Mouse (Mus musculus): ENCODE results near the gene Ubxn1. TPM values are rescaled to one million over a fixed set of nuclear protein-coding genes. Genes with fewer than 3 reads are reported as not detected.

The Ubxn1 gene
- polyA plus RNA-seq, 2 experiments: 127 to 154 TPM

- no peaks in the 10 kb centered on the region for H3K9me3 ChIP-seq (ENCODE audit: control insufficient read depth, low read length)
- no peak overlapping the region for H3K4me2 ChIP-seq (replicated peaks; ENCODE audit: low read depth, low read length, severe bottlenecking)
- no peak overlapping the region for H3K4me3 ChIP-seq (replicated peaks; ENCODE audit: low read length)
- no peak for DNase-seq (ENCODE audit: low spot score)
- H3K27ac ChIP-seq (replicated peaks; ENCODE audit: low read depth, low read length): no peak overlapping the region
- WGBS: 94% methylated on average over 7 of the region's 7 CpGs
- H3K9ac ChIP-seq (ENCODE audit: low read depth, low read length, severe bottlenecking): no peak overlapping the region
- H3K36me3 ChIP-seq (ENCODE audit: control insufficient read depth, insufficient read depth, low read length): peaks cover 41% of the 10 kb centered on the region
- peaks cover 8% of the 10 kb centered on the region; the same call in 1 of the 2 replicates for H3K4me1 ChIP-seq (ENCODE audit: control insufficient read depth, insufficient read depth, low read length)
- H3K27me3 ChIP-seq (ENCODE audit: control insufficient read depth, insufficient read depth, low read length): no peaks in the 10 kb centered on the region
- ATAC-seq (ENCODE audit: low FRiP score, low read depth): no peak
- TF ChIP-seq POLR2A (IDR thresholded peaks at IDR 0.05; ENCODE audit: borderline replicate concordance, extremely low read depth, insufficient read depth, insufficient read length): no peak
Measured at GRCm38 (mm10) chr19:8875031-8875430, 3.7 kb downstream of the Ubxn1 start.

DNA sequence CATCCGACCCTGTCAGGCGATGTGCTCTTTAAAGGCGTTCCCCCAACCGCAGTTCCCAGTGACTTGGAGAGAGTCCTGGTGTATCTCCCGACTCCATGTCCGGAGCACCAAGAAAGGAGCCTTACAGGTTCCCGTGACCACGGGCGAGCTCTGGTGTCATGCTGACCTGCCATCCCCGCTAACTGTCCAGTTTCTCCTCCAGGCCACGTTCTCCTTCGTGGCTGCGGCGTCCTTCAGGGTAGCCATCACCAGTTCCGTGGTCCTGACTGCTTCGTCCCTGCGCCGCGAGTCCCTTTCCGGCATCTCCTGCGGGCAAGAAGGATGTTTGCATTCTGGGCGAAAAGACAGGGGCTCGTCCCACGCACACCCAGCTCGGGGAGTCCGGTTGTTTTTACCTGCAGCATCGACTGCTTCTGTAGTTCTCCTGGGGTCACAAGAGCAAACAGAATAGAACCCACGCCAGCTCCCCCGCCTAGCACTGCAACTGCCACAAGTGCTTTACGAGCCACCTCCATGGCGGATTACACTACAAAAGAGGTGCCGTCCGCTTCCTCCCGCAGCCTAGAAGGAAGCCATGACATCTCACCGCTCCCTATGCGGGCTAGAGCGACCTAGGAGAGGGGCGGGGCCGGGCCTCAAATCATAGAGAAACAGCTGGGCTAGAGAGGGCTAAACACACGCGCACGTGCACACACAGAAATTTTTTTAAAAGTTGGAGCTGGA is 9.2 kb downstream of the Ubxn1 start, which contains the start of gene Uqcc3:
Gene Uqcc3, minus strand, starts transcription at position 613 of the 723 bp plus-strand sequence.
- H3K27ac ChIP-seq (replicated peaks; ENCODE audit: low read depth, low read length): peak within 1 kb of the TSS; percentile 75
- peak within 1 kb of the TSS; percentile 80 for H3K4me2 ChIP-seq (replicated peaks; ENCODE audit: low read depth, low read length, severe bottlenecking)
- H3K27me3 ChIP-seq (ENCODE audit: control insufficient read depth, insufficient read depth, low read length): no peaks in the 10 kb centered on the region
- H3K36me3 ChIP-seq (ENCODE audit: control insufficient read depth, insufficient read depth, low read length): peaks cover 20% of the 10 kb centered on the region
- ATAC-seq (ENCODE audit: low FRiP score, low read depth) (peak; percentile 95), DNase-seq (ENCODE audit: low spot score) (peak; percentile 91)
- H3K4me1 ChIP-seq (ENCODE audit: control insufficient read depth, insufficient read depth, low read length): peaks cover 5% of the 10 kb centered on the region; the same call in 1 of the 2 replicates
- H3K4me3 ChIP-seq (replicated peaks; ENCODE audit: low read length): peak within 1 kb of the TSS; percentile 71
- TF ChIP-seq POLR2A (IDR thresholded peaks at IDR 0.05; ENCODE audit: borderline replicate concordance, extremely low read depth, insufficient read depth, insufficient read length): peak; percentile 86; the same call in 1 of the 2 replicates
- WGBS: 2% methylated on average over 42 of the region's 42 CpGs
- H3K9me3 ChIP-seq (ENCODE audit: control insufficient read depth, low read length): no peaks in the 10 kb centered on the region
- peak within 1 kb of the TSS; percentile 83 for H3K9ac ChIP-seq (ENCODE audit: low read depth, low read length, severe bottlenecking)

GRCm38 (mm10) chr19:8881034-8881392 is 9.7 kb downstream of the Ubxn1 start:
- Histone ChIP-seq H3K27ac (replicated peaks; ENCODE audit: low read depth, low read length) (no peak overlapping the region; the same call in 1 of the 2 replicates), H3K36me3 (ENCODE audit: control insufficient read depth, insufficient read depth, low read length) (peaks cover 15% of the 10 kb centered on the region)
- 19% methylated on average over 3 of the region's 3 CpGs for WGBS

DNA sequence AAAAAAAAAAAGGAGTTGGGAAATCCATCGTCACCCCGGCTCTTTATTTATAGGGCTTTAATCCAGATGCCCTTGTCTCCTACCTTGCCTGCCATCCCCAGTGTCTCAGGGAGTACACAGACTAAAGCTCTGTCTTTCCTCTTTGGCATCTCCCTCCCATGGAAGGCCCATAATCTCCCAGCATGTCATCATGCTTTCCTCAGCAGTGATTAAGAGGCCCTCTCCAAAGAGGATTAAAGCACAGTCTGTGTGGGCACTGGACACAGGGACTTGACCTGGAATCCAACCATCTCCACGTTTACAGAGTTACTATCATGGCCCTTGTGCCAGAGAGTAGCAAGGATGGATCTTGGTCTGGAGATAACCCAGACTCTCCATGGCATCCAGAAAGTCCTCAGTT is 12.3 kb downstream of the Ubxn1 start, which contains the start of the genes Lbhd1 and Gm49403:
Gene Lbhd1, plus strand, starts transcription at position 117 of the 400 bp plus-strand sequence.
Gene Gm49403, plus strand, starts transcription at position 315 of the 400 bp plus-strand sequence.
- H3K4me1 ChIP-seq (ENCODE audit: control insufficient read depth, insufficient read depth, low read length): peaks cover 11% of the 10 kb centered on the region; the same call in 1 of the 2 replicates
- WGBS: 78% methylated on average over 3 of the region's 3 CpGs
- no peak within 1 kb of the TSS for H3K27ac ChIP-seq (replicated peaks; ENCODE audit: low read depth, low read length)
- H3K36me3 ChIP-seq (ENCODE audit: control insufficient read depth, insufficient read depth, low read length): 0 out of 2 replicates have a peak, but pooled peaks cover under 1% of the 10 kb centered on the region
- no peak for DNase-seq (ENCODE audit: low spot score)
- no peak within 1 kb of the TSS for H3K4me3 ChIP-seq (replicated peaks; ENCODE audit: low read length)
- H3K27me3 ChIP-seq (ENCODE audit: control insufficient read depth, insufficient read depth, low read length): no peaks in the 10 kb centered on the region
- no peak within 1 kb of the TSS for H3K4me2 ChIP-seq (replicated peaks; ENCODE audit: low read depth, low read length, severe bottlenecking)
- no peaks in the 10 kb centered on the region for H3K9me3 ChIP-seq (ENCODE audit: control insufficient read depth, low read length)
- H3K9ac ChIP-seq (ENCODE audit: low read depth, low read length, severe bottlenecking): no peak within 1 kb of the TSS
- ATAC-seq (ENCODE audit: low FRiP score, low read depth): no peak
- no peak for TF ChIP-seq POLR2A (IDR thresholded peaks at IDR 0.05; ENCODE audit: borderline replicate concordance, extremely low read depth, insufficient read depth, insufficient read length)

More at GRCm38 (mm10) chr19:8881034-8881392, 9.7 kb downstream of the Ubxn1 start:
- no peak for TF ChIP-seq POLR2A (IDR thresholded peaks at IDR 0.05; ENCODE audit: borderline replicate concordance, extremely low read depth, insufficient read depth, insufficient read length)
- H3K4me2 ChIP-seq (replicated peaks; ENCODE audit: low read depth, low read length, severe bottlenecking): peak overlapping the region; percentile 80
- H3K9me3 ChIP-seq (ENCODE audit: control insufficient read depth, low read length): no peaks in the 10 kb centered on the region
- DNase-seq (ENCODE audit: low spot score): no peak
- peak overlapping the region; percentile 71 for H3K4me3 ChIP-seq (replicated peaks; ENCODE audit: low read length)
- ATAC-seq (ENCODE audit: low FRiP score, low read depth): no peak; the same call in 1 of the 2 replicates
- H3K9ac ChIP-seq (ENCODE audit: low read depth, low read length, severe bottlenecking): peak overlapping the region; percentile 83; the same call in 1 of the 2 replicates
- H3K4me1 ChIP-seq (ENCODE audit: control insufficient read depth, insufficient read depth, low read length): peaks cover 5% of the 10 kb centered on the region; the same call in 1 of the 2 replicates
- H3K27me3 ChIP-seq (ENCODE audit: control insufficient read depth, insufficient read depth, low read length): no peaks in the 10 kb centered on the region

DNA sequence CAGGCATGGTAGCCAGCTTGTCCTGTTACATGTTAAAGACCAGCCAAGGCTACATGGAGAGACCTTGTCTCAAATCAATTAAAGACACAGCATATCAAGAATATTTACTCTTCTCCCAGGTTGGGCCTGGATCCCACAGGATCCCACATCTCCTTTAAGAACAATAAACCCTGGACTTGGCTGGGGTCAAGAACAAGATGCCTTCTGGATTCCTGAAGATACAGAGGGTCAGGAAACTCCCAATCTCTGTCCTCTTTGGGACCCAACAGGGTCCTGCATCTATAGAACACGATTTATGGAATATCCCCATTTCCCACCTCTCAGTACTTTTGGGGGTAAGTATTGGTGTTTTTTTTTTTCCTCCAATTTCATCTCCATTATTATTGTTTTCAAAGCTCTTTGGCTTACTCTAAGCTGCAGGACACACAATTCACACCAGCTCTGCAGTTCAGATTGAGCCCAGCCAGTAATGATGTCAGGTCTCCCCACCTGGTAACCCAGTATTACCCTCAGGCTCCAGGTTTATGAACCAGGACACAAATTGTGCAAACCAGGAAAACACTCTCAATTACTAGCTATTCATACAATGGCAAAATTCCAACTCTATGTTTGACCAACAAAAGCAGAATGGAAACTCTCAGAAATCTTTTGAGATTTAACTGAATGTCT is 15.8 kb downstream of the Ubxn1 start:
- no peak for TF ChIP-seq POLR2A (IDR thresholded peaks at IDR 0.05; ENCODE audit: borderline replicate concordance, extremely low read depth, insufficient read depth, insufficient read length)
- Histone ChIP-seq H3K9me3 (ENCODE audit: control insufficient read depth, low read length) (no peaks in the 10 kb centered on the region), H3K4me3 (replicated peaks; ENCODE audit: low read length) (peak overlapping the region; percentile 77; the same call in 1 of the 2 replicates), H3K27ac (replicated peaks; ENCODE audit: low read depth, low read length) (peak overlapping the region; percentile 88), H3K4me2 (replicated peaks; ENCODE audit: low read depth, low read length, severe bottlenecking) (peak overlapping the region; percentile 84), H3K27me3 (ENCODE audit: control insufficient read depth, insufficient read depth, low read length) (no peaks in the 10 kb centered on the region), H3K36me3 (ENCODE audit: control insufficient read depth, insufficient read depth, low read length) (peaks cover 16% of the 10 kb centered on the region), H3K9ac (ENCODE audit: low read depth, low read length, severe bottlenecking) (0 out of 2 replicates have a peak overlapping the region, but pooled peaks have one; percentile 86), H3K4me1 (ENCODE audit: control insufficient read depth, insufficient read depth, low read length) (peaks cover 10% of the 10 kb centered on the region; the same call in 1 of the 2 replicates)
- no peak for ATAC-seq (ENCODE audit: low FRiP score, low read depth)
- 42% methylated on average over 1 of the region's 1 CpGs for WGBS
- no peak for DNase-seq (ENCODE audit: low spot score)
